Mouse (Mus musculus): ENCODE data around the gene Hspb2. TPM values are rescaled to one million over a fixed set of nuclear protein-coding genes. Genes with fewer than 3 reads are reported as not detected.

The Hspb2 gene
- total RNA-seq, 2 experiments from 2014 or later, result 1.3 to 1.8 TPM

GRCm38 (mm10) chr9:50721061-50721460 is 31.1 kb downstream of the Hspb2 start:
- no peak for DNase-seq (ENCODE audit: low spot score in 2 of 2)

DNA sequence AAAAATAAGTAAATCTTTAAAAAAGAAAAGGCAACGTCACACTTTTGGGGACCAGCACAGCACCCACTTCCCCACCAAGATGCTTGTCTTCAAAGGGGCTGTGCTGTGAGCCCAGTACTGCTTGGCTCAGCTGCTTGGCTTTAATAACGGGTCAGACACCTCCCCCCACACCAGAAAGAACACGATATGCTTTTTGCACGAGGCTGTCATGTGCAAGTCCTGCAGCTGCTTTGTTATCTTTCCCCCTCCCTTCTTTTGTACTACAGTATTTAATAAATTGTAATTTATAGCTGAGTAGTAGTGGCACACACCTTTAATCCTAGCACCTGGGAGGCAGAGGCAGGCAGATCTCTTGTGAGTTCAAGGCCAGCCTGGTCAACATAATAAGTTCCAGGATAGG is 33.3 kb downstream of the Hspb2 start:
- DNase-seq (ENCODE audit: low spot score in 2 of 2), result no peak

- DNase-seq (ENCODE audit: low spot score in 2 of 2), result no peak
Observed at GRCm38 (mm10) chr9:50714188-50714587, 38.0 kb downstream of the Hspb2 start.

- no peak for DNase-seq (ENCODE audit: low spot score in 2 of 2)
Observed at GRCm38 (mm10) chr9:50711337-50711736, 40.8 kb downstream of the Hspb2 start.

- DNase-seq (ENCODE audit: low spot score in 2 of 2), result no peak
Observed at GRCm38 (mm10) chr9:50709108-50709507, 43.0 kb downstream of the Hspb2 start.

GRCm38 (mm10) chr9:50704907-50705306 is 47.2 kb downstream of the Hspb2 start:
- no peak for DNase-seq (ENCODE audit: low spot score in 2 of 2)

Other genes starting within 250 kb of the Hspb2 start
- gene Pts, start 223.6 kb downstream of the Hspb2 start, total RNA-seq (2021), result 10 to 100 TPM; 35.5 to 46.5 TPM
- gene Il18, start 197.5 kb downstream of the Hspb2 start, total RNA-seq (2021), result 10 to 100 TPM; 27.8 to 32.9 TPM
- gene Bco2, start 197.2 kb downstream of the Hspb2 start, total RNA-seq (2021), result 1 to 10 TPM; 3.2 to 3.3 TPM
- gene Tex12, start 191.0 kb downstream of the Hspb2 start, total RNA-seq (2021), result not detected
- gene Sdhd, start 148.5 kb downstream of the Hspb2 start, total RNA-seq (2021), result 100 to 1,000 TPM; 140 to 146 TPM
- 100 to 1,000 TPM; 251 to 256 TPM for gene Timm8b, start 148.4 kb downstream of the Hspb2 start, total RNA-seq (2021)
- 1 to 10 TPM; 2.7 to 3.6 TPM for gene Pih1d2, start 135.0 kb downstream of the Hspb2 start, total RNA-seq (2021)
- 10 to 100 TPM; 22.9 to 23.9 TPM for gene Nkapd1, start 134.9 kb downstream of the Hspb2 start, total RNA-seq (2021)
- gene Dlat, start 92.6 kb downstream of the Hspb2 start, total RNA-seq (2021), result 100 to 1,000 TPM; 142 to 149 TPM
- 10 to 100 TPM; 75.2 to 79.8 TPM for gene Dixdc1, start 12.8 kb downstream of the Hspb2 start, total RNA-seq (2021)
- gene 2310030G06Rik, start 5.8 kb downstream of the Hspb2 start, total RNA-seq (2021), result 1 to 10 TPM; 1.5 to 2.1 TPM
- gene Cryab, start 1.0 kb downstream of the Hspb2 start, total RNA-seq (2021), result 10 to 100 TPM; 77.7 to 89.3 TPM
- 1 to 10 TPM; 5.4 to 6.6 TPM for gene Fdxacb1, start 15.9 kb upstream of the Hspb2 start, total RNA-seq (2021)
- 10 to 100 TPM; 29.7 to 31.8 TPM for gene Alg9, start 22.7 kb upstream of the Hspb2 start, total RNA-seq (2021)
- 10 to 100 TPM; 30.3 to 31.9 TPM for gene 1110032A03Rik, start 23.2 kb upstream of the Hspb2 start, total RNA-seq (2021)
- 10 to 100 TPM; 14.3 to 16.8 TPM for gene Ppp2r1b, start 92.9 kb upstream of the Hspb2 start, total RNA-seq (2021)

All from layer of hippocampus, postnatal 14 days (tissue).